Mouse (Mus musculus) c-Kit-positive CD71-negative TER-119-negative erythroid progenitor cells, embryonic 14.5 days (primary cell): ENCODE measurements at regions not wholly inside any gene's neighbourhood (a gene's known extent, or its start where the extent isn't known, plus 50 kb on each side); places are given as distances from the start of the nearest gene placed in this dataset.

ENCODE experiments used
- DNase-seq: peaks from one replicate; pipeline ENCODE4 v3.0.0-alpha.2; 2013; ENCODE audit warnings: low read depth

- DNase-seq: no peak
These were observed 112.2 kb downstream of the Ipo8 start for GRCm38 (mm10) chr6:148719062-148719461.

GRCm38 (mm10) chr6:148710406-148710805 lies 120.9 kb downstream of the Ipo8 start:
- DNase-seq: no peak

- DNase-seq: no peak
These were observed 122.9 kb downstream of the Ipo8 start for GRCm38 (mm10) chr6:148708389-148708788.

GRCm38 (mm10) chr6:148705711-148706110 lies 125.6 kb downstream of the Ipo8 start:
- DNase-seq: peak; percentile 39

GRCm38 (mm10) chr6:148693329-148693728 lies 137.9 kb downstream of the Ipo8 start:
- DNase-seq: no peak

GRCm38 (mm10) chr6:148687770-148688169 lies 143.5 kb downstream of the Ipo8 start:
- DNase-seq: peak; percentile 25

- no peak for DNase-seq
These were observed 171.1 kb downstream of the Ipo8 start for GRCm38 (mm10) chr6:148660152-148660551.

- DNase-seq: no peak
These were observed 178.1 kb downstream of the Ipo8 start for GRCm38 (mm10) chr6:148653216-148653615.

- no peak for DNase-seq
These were observed 178.8 kb downstream of the Ipo8 start for GRCm38 (mm10) chr6:148652434-148652833.

GRCm38 (mm10) chr6:148647423-148648390 lies 183.6 kb downstream of the Ipo8 start:
- no peak for DNase-seq

GRCm38 (mm10) chr6:148640595-148640994 lies 190.7 kb downstream of the Ipo8 start:
- DNase-seq: no peak

- no peak for DNase-seq
These were observed 190.0 kb upstream of the Tmtc1 start for GRCm38 (mm10) chr6:148634148-148634547.

GRCm38 (mm10) chr6:148627090-148627605 lies 183.0 kb upstream of the Tmtc1 start:
- no peak for DNase-seq

GRCm38 (mm10) chr6:148623119-148623770 lies 179.1 kb upstream of the Tmtc1 start:
- no peak for DNase-seq

GRCm38 (mm10) chr6:148620034-148620433 lies 175.8 kb upstream of the Tmtc1 start:
- DNase-seq: no peak

- no peak for DNase-seq
These were observed 171.7 kb upstream of the Tmtc1 start for GRCm38 (mm10) chr6:148615931-148616330.

- DNase-seq: no peak
These were observed 171.3 kb upstream of the Tmtc1 start for GRCm38 (mm10) chr6:148615442-148615841.

- DNase-seq: no peak
These were observed 164.7 kb upstream of the Tmtc1 start for GRCm38 (mm10) chr6:148608881-148609280.

- DNase-seq: no peak
These were observed 161.0 kb upstream of the Tmtc1 start for GRCm38 (mm10) chr6:148605226-148605625.

GRCm38 (mm10) chr6:148604790-148605189 lies 160.6 kb upstream of the Tmtc1 start:
- DNase-seq: no peak

- no peak for DNase-seq
These were observed 159.7 kb upstream of the Tmtc1 start for GRCm38 (mm10) chr6:148603878-148604277.

- DNase-seq: no peak
These were observed 159.3 kb upstream of the Tmtc1 start for GRCm38 (mm10) chr6:148603460-148603859.

- no peak for DNase-seq
These were observed 158.7 kb upstream of the Tmtc1 start for GRCm38 (mm10) chr6:148602894-148603293.
